Mouse (Mus musculus): ENCODE results near the gene Zfp433. TPM values are rescaled to one million over a fixed set of nuclear protein-coding genes. Genes with fewer than 3 reads are reported as not detected.
"Not testable (repeated sequence)": the region's sequence is repeated elsewhere in the genome, so short reads cannot be mapped to it uniquely, and the experiment has no call there.

Zfp433 gene
- 16.9 and 18.6 TPM in 2 replicates for polyA plus RNA-seq (2015; fragmentation: Nextera tagmentation; extraction: Ambion mirVana)

DNA sequence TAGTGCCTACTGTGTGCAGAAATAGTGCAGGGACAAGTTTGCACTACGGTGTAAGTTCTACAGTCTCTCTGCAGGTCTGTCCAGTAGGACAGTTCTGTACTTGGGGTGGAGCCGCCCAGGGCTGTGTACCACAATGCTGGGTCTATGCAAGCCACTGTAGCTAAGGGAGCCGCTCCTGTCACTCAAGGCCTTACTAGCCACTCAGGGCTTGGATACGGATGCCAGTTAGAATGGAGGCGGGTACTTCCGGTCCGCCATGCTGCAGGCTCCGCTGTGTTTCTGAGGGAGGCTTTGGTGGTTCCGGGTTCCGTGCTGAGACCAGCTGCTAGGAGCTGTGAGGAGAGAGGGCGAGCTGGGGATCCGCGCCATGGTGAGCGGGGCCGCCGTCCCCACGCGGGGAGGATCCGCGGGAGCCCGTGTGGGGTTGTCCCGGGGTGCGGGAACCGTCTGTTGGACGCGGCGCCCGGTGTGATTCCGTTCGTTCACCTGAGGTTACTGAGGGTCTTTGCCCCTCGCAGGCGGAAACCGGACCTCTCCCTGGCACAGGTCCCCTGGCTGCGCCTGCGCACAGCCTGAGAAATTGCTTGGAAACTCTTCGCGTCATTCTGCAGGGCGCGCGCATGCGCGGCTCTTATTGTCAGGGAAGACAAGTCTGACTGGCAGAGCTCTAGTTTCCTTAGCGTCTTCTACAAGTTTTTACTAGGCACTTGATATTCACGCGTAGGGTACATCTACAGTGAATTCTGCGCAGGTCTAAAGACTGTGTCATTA lies at the start of gene Zfp433:
Gene Zfp433, plus strand, starts transcription at position 295 of the 771 bp plus-strand sequence.
- not testable (repeated sequence) for H3K27ac ChIP-seq; H3K4me2 ChIP-seq; H3K27me3 ChIP-seq; H3K9ac ChIP-seq; H3K4me3 ChIP-seq (replicated peaks); H3K36me3 ChIP-seq; H3K4me1 ChIP-seq; H3K9me3 ChIP-seq (replicated peaks)
- ATAC-seq (replicated peaks; ENCODE audit: low FRiP score): peak; percentile 100
- no CpG with 5 or more reads among the region's 46 CpGs for WGBS

DNA sequence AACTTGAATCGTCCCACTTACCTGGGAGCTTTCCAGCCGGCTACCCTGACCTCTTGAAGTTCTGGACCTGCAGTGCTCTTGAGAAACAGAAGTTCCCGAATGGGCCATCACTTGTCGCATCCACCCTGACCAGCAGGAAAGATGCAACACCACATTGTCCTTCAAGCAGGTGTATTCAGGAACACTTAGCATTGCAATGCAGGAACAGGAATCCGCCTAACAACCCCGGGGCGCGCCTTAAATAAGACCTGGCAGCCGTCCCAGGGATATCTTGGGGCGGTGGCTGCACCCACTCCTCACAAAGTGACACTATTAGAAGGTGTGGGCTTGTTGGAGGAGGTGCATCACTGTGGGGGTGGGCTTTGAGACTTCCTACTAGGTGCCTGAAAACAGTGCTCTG lies 49.4 kb upstream of the Zfp433 start:
- WGBS: 96% methylated on average over 10 of the region's 10 CpGs
- H3K4me2 ChIP-seq: no peak overlapping the region
- H3K27ac ChIP-seq: no peak overlapping the region
- H3K9ac ChIP-seq: no peak overlapping the region
- H3K4me1 ChIP-seq: peaks cover under 1% of the 10 kb centered on the region; the same call in 1 of the 2 replicates
- no peak overlapping the region for H3K4me3 ChIP-seq (replicated peaks)
- peaks cover 49% of the 10 kb centered on the region for H3K9me3 ChIP-seq (replicated peaks)
- H3K36me3 ChIP-seq: peaks cover 75% of the 10 kb centered on the region
- no peaks in the 10 kb centered on the region for H3K27me3 ChIP-seq
- no peak for ATAC-seq (replicated peaks; ENCODE audit: low FRiP score)

DNA sequence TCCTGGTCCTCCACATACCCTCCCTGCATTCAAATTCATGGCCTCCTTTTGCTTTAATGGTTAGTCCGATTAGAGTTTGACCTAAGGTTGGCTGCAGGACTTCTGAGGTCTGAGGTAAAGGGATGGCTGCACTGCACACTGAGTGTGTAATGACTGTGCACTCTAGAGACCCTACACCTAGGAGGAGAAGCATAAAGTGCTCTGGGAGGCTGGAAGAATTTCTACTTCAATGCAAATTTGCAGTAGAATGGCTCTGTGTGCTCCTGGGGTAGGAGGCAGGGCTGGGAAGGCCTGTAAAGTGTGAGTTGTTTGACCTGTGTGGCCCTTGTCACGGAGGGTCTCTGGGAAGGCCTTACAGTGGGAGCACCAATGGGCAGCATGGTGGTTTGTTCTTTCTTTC lies 48.5 kb upstream of the Zfp433 start:
- Histone ChIP-seq H3K4me1 (no peaks in the 10 kb centered on the region), H3K36me3 (peaks cover 69% of the 10 kb centered on the region), H3K9me3 (replicated peaks) (peaks cover 48% of the 10 kb centered on the region), H3K27ac (no peak overlapping the region), H3K4me3 (replicated peaks) (no peak overlapping the region), H3K4me2 (no peak overlapping the region), H3K9ac (no peak overlapping the region), H3K27me3 (no peaks in the 10 kb centered on the region)
- no peak for ATAC-seq (replicated peaks; ENCODE audit: low FRiP score)
- 92% methylated on average over 2 of the region's 2 CpGs for WGBS

- H3K27ac ChIP-seq; H3K27me3 ChIP-seq; H3K36me3 ChIP-seq; H3K9ac ChIP-seq; H3K4me1 ChIP-seq; H3K4me2 ChIP-seq; ATAC-seq (replicated peaks; ENCODE audit: low FRiP score); H3K9me3 ChIP-seq (replicated peaks); H3K4me3 ChIP-seq (replicated peaks): not testable (repeated sequence)
- WGBS: no CpG with 5 or more reads among the region's 18 CpGs
Measured at GRCm38 (mm10) chr10:81687114-81687513, 17.5 kb upstream of the Zfp433 start.

GRCm38 (mm10) chr10:81770506-81771403 lies 66.1 kb downstream of the Zfp433 start, which contains the start of gene Gm3055:
Gene Gm3055, minus strand, starts transcription at chr10:81771161.
- H3K4me1 ChIP-seq; H3K9ac ChIP-seq; H3K4me2 ChIP-seq; H3K27ac ChIP-seq; H3K36me3 ChIP-seq; H3K27me3 ChIP-seq; H3K4me3 ChIP-seq (replicated peaks); H3K9me3 ChIP-seq (replicated peaks): not testable (repeated sequence)
- peak; percentile 99 for ATAC-seq (replicated peaks; ENCODE audit: low FRiP score)
- no CpG with 5 or more reads among the region's 43 CpGs for WGBS

GRCm38 (mm10) chr10:81771404-81771777 lies 66.8 kb downstream of the Zfp433 start:
- no CpG with 5 or more reads among the region's 3 CpGs for WGBS
- H3K9ac ChIP-seq; ATAC-seq (replicated peaks; ENCODE audit: low FRiP score); H3K4me2 ChIP-seq; H3K27ac ChIP-seq; H3K9me3 ChIP-seq (replicated peaks); H3K4me1 ChIP-seq; H3K4me3 ChIP-seq (replicated peaks); H3K27me3 ChIP-seq; H3K36me3 ChIP-seq: not testable (repeated sequence)

Other genes starting within 250 kb of the Zfp433 start
- gene Nfic, start 249.2 kb upstream of the Zfp433 start, polyA plus RNA-seq (2015; fragmentation: Nextera tagmentation; extraction: Ambion mirVana): 67.9 and 84.5 TPM in 2 replicates
- gene Celf5, start 222.1 kb upstream of the Zfp433 start, polyA plus RNA-seq (2015; fragmentation: Nextera tagmentation; extraction: Ambion mirVana): 0.50 and 0.82 TPM in 2 replicates
- gene Ncln, start 208.4 kb upstream of the Zfp433 start, polyA plus RNA-seq (2015; fragmentation: Nextera tagmentation; extraction: Ambion mirVana): 85.7 and 93.5 TPM in 2 replicates
- 1.2 and 1.4 TPM in 2 replicates for gene S1pr4, start 204.7 kb upstream of the Zfp433 start, polyA plus RNA-seq (2015; fragmentation: Nextera tagmentation; extraction: Ambion mirVana)
- 0.89 and 1.00 TPM in 2 replicates for gene Gna15, start 180.6 kb upstream of the Zfp433 start, polyA plus RNA-seq (2015; fragmentation: Nextera tagmentation; extraction: Ambion mirVana)
- gene Gna11, start 159.6 kb upstream of the Zfp433 start, polyA plus RNA-seq (2015; fragmentation: Nextera tagmentation; extraction: Ambion mirVana): 79.0 and 88.6 TPM in 2 replicates
- gene Aes, start 145.3 kb upstream of the Zfp433 start, polyA plus RNA-seq (2015; fragmentation: Nextera tagmentation; extraction: Ambion mirVana): 535 and 630 TPM in 2 replicates
- gene Tle2, start 130.3 kb upstream of the Zfp433 start, polyA plus RNA-seq (2015; fragmentation: Nextera tagmentation; extraction: Ambion mirVana): 39.3 and 45.6 TPM in 2 replicates
- 15.6 and 16.8 TPM in 2 replicates for gene Tle6, start 103.8 kb upstream of the Zfp433 start, polyA plus RNA-seq (2015; fragmentation: Nextera tagmentation; extraction: Ambion mirVana)
- gene BC025920, start 98.6 kb upstream of the Zfp433 start, polyA plus RNA-seq (2015; fragmentation: Nextera tagmentation; extraction: Ambion mirVana): 0.62 and 0.84 TPM in 2 replicates
- 40.0 and 42.8 TPM in 2 replicates for gene Sirt6, start 77.0 kb upstream of the Zfp433 start, polyA plus RNA-seq (2015; fragmentation: Nextera tagmentation; extraction: Ambion mirVana)
- 15.2 and 17.3 TPM in 2 replicates for gene Ankrd24, start 76.3 kb upstream of the Zfp433 start, polyA plus RNA-seq (2015; fragmentation: Nextera tagmentation; extraction: Ambion mirVana)
- 3.8 and 5.0 TPM in 2 replicates for gene Gm10778, start 55.8 kb upstream of the Zfp433 start, polyA plus RNA-seq (2015; fragmentation: Nextera tagmentation; extraction: Ambion mirVana)
- 10.3 TPM in 2 replicates for gene Gm3055, start 66.3 kb downstream of the Zfp433 start, polyA plus RNA-seq (2015; fragmentation: Nextera tagmentation; extraction: Ambion mirVana)
- 3.7 and 4.2 TPM in 2 replicates for gene Gm4767, start 107.4 kb downstream of the Zfp433 start, polyA plus RNA-seq (2015; fragmentation: Nextera tagmentation; extraction: Ambion mirVana)
- gene Gm32687, start 159.1 kb downstream of the Zfp433 start, polyA plus RNA-seq (2015; fragmentation: Nextera tagmentation; extraction: Ambion mirVana): 9.2 and 9.7 TPM in 2 replicates
- gene Zfp781, start 225.7 kb downstream of the Zfp433 start, polyA plus RNA-seq (2015; fragmentation: Nextera tagmentation; extraction: Ambion mirVana): 3.8 and 5.9 TPM in 2 replicates